Mouse (Mus musculus) right cerebral cortex, postnatal 4 days (tissue): ENCODE data around the gene Apoe.
A peak's percentile ranks its signal among the peaks of the same experiment; 100 is the strongest.

Experiments
- DNase-seq: peaks from one replicate; pipeline ENCODE4 v3.0.0-alpha.2; 2022

The Apoe gene

DNA sequence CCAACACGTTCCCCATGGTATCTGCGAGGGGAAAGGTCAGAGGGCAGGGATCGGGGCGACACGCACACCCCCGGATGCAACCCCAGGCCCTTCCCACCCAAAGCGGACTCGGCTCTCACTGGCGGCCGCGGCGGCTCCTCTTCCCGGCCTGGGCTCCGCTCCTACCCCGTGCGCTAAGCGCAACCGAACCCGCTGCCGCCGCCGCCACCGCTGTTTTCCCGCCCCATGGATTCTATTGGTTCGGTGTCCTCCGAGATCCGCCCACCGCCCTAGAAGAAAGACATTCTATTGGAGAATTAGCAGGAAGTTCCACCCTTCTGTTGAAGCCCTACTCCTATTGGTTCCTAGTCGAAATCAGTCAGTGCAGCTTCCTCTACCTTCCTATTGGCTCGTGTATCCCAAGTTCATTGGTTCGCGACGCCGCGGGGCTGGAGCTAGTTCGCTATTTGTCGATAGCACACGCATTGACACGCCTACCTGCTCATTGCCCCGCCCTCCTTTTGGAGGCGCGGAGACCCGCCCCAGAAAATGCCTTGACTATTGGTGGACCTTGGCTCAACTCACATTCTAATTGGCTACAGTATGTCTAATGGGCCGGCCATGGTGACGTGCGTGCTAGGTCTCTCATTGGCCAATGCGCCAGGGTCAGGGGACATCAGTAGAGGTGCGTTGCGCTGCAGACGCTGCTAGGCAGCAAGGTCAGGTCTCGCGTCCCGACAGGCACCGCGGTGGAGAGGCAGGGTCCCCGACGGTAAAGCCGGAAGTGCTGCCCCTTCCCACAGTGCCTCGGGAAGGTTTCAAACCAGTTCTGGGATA, 16.5 kb upstream of the Apoe start, which contains the start of gene Tomm40:
Gene Tomm40, minus strand, starts transcription at position 200 of the 816 bp plus-strand sequence.
- DNase-seq = peak; percentile 95

DNA sequence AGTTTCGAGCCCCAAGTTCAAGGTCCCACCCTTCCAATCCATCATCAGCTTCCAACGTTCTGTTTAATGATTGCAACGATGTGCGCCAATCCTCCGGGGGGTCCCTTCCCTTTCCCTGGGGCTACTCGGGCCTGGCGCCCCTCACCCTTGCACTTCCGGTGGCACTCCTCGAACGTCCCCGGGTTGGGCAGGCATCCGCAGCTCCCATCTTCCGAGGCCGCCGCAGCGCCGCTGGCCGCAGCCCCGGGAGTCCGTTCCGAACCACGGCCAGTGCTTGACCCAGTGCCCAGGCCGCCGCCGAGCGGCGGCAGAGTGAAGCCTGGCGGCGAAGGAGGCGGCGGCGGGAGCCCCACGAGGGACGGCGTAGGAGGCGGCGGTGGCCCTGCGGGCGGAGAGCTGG, 15.8 kb upstream of the Apoe start:
- no peak for DNase-seq

DNA sequence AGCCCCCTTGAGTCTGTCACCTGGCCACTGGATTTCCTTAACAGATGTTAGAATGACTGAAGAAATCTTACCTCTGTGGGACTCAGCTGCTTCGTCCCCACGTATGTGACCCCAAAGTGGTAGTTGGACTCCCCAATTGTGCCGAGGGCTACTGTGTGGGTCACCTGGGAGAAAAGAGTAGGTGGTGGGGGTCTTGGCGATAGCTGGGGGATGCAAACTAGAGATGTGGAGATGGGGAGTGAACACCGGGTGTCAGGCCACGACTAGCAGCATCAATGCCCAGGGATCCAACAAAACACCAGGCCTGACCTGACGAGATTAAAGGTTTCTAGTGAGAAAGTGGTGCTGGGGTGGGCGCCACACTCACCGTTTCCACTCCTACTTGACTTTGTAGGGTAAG, 14.6 kb upstream of the Apoe start:
- no peak for DNase-seq

DNA sequence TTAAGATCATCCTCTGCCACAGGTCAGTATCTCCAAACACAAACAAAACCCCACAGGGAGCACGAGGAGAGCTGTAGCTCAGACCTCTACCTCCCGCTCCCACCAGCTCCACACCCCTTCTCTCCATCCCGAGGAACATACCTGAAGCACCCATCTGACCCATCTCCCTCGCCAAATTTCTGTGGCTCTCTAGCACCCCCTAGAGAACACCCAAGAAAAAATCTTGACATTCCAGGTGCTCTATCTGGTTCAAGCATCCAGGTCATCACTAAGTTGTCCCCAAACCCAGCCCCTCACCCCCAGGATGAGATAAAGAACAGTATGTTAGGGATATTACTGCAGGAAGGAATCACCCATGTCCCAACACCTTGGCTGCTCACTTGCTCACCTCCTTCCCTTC, 14.2 kb upstream of the Apoe start:
- no peak for DNase-seq

DNA sequence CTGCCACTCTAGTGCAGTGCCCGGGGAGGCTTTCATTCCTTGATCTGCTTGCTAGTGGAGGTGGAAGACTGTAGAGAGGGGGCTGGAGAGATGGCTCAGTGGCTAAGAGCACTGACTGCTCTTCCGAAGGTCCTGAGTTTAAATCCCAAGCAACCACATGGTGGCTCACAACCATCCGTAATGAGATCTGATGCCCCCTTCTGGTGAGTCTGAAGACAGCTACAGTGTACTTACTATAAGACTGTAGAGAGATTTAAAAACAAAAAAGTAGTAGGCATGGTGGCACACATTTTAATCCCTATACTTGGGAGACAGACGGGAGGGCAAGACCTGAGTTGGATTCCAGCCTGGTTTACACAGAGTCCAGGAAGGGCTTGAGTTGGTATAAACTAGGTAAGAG, 13.4 kb upstream of the Apoe start:
- DNase-seq = no peak

DNA sequence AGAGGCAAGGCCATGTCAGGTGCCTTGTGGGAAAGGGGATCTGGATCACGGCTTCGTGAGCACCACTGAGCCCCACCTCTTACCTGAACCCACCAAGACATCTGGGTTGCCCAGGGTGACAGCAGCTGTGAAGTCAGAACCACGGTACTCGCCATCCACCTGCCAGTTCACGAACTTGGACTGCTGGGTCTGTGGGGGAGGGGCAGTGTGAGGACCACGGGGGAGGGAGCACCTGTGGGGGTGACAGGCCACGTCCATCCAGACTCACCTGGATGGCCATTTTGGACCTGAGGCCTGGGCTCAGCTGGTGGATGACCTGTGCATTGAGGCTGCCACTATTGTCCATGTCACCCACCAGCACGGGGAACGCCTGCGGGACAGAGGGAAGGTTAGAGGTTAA, 11.7 kb upstream of the Apoe start:
- no peak for DNase-seq

DNA sequence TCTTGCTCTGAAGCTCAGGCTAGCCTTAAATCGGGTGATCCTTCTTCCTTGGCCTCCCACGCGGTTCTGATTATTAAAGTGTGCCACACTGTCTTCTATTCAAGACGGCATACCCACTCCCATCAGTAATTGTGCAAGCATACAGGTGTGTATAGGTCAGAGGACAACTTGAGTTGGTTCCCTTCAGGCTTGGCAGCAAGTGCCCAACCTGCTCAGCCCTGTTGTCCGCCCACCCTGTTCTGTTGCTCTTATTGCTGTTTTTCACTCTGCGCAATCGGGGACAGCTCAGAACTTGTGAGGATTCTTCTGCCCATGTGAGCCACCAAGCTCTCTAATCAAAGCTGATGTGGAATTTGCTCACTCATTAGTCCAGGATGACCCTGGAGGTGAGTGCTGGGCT, 6.3 kb upstream of the Apoe start:
- DNase-seq = no peak

DNA sequence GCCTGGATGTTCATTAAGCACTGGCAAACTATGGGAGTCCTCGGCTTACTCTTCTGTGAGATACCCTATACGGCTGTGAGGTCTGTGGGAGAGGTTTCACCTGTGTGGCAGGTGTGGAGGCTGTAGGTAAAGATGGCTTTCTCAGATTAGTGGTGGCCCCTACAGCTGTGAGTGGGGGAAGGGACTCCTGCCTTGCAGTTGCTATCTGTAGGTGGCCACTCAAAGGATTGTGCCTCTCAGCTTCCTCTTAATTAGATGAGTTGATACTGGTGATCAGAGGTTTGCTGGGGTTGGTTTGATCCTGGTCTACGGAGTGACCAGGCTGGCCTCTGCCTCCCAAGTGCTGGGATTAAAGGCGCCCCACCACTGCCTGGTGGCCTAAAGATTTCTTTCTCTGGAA, 5.5 kb upstream of the Apoe start:
- DNase-seq = no peak

DNA sequence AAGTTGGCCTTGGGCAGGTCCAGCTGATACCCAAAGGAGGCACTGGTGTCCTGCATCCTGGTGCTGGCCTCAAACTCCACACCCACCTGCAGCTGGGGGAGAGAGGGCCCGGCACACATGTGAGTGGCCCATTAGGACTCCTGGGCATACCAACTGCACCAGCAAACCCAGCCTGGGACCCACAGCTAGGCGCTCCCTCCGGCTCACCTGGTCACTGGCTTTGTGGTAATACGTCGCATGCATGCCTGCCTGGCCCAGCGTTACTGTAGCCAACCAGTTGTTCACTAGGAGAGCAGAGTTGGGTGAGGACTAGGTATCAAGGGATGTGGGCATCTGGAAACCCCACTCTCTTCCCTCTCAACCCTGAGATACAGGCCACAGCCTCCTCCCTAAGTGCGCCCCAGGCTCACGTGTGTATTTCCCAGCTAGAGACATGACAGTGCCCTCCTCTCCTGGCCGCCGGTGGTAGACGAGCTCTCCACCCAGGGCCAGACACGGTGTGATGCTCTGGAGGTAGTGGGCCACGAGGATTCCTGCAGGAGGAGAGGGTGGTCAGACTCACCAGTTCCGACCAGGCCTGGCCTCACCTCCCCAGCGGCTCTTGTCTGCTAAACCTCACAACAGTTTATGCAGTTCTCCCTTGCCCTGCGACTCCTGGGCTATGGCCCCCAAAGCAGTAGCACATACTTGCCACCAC, 4.0 kb upstream of the Apoe start:
- DNase-seq = no peak

DNA sequence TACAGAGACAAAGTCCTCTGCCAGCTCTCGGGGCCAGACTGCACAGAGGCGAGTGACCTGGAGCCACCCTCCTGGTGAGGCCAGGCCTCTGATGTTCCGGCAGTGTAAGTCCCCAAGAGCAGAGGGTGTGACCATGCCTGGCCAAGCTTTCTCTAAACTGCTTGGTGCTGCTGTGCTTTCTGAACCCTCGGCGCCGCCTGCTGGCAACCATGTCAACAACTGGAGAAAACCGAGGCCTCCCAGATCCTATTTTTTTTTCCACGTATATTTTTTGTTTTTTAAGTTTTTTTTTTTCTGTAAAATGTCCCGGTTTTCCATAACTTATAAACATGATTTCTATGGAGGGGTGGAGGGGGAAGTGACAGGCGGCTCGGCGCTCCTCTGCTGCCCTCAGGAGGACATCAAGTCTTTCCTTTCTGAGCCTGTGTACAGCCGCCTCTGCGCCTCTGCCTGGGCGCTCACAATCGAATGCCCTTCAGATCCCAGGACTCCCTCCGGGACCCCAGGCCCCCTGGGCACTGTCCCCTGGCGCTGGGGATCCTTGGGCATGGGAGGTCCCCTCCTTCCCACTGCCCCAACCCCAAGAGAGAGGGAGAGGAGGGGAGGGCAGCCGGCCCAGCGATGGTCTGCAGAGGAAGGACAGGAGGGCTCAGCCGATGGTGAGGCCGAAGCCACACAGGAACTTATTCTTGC, 2.2 kb upstream of the Apoe start:
- peak; percentile 75 for DNase-seq

DNA sequence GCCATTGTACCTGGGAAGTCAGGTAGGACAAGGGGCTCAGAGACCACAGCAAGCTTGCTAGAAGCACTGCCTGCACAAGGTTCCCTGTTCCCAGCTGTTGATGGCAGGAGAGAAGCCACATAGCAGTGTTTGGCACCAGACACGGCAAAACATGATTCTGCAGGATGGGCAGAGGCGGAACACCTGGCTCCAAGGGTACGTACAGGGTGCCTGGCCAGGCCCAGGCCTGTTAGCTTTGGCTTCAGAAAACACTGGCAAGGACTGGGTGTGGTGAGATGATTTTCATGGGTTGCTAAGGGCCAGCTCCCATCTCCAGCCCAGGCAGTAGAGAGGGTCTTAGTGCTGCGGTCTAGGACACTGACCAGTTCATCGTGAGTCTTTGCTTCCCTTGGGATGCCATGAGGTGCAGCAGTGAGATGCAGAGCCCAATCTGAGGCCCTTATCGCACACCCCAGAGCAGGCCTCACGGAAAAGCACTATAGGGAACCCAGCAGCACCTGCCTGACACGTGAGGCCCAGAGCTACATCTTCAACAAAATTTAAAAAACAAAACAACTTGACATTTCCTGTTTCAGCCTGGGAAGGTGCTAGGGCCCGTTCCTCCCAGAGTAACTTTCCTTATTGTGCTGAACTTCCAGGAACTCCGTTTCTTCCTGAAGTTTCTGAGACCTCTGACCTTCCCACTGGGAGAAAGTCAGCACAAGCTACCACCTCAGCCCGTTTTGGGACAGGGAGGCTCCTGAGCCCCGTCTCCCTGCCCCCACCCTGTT, 1.5 kb upstream of the Apoe start:
- DNase-seq = no peak

DNA sequence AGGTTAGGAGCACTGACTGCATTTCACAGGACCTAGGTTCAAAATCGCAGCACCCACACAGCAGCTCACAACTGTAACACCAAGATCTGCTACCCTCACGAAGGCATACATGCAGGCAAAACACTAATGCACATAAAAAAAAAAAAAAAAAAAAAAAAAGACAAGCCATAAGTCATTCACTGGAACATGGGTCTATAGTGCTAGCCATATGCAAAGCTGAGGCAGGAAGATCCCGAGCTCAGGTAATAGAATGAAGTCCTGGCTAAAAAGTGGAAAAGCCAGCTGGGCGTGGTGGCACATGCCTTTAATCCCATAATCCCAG, 800 bp upstream of the Apoe start:
- DNase-seq = no peak

DNA sequence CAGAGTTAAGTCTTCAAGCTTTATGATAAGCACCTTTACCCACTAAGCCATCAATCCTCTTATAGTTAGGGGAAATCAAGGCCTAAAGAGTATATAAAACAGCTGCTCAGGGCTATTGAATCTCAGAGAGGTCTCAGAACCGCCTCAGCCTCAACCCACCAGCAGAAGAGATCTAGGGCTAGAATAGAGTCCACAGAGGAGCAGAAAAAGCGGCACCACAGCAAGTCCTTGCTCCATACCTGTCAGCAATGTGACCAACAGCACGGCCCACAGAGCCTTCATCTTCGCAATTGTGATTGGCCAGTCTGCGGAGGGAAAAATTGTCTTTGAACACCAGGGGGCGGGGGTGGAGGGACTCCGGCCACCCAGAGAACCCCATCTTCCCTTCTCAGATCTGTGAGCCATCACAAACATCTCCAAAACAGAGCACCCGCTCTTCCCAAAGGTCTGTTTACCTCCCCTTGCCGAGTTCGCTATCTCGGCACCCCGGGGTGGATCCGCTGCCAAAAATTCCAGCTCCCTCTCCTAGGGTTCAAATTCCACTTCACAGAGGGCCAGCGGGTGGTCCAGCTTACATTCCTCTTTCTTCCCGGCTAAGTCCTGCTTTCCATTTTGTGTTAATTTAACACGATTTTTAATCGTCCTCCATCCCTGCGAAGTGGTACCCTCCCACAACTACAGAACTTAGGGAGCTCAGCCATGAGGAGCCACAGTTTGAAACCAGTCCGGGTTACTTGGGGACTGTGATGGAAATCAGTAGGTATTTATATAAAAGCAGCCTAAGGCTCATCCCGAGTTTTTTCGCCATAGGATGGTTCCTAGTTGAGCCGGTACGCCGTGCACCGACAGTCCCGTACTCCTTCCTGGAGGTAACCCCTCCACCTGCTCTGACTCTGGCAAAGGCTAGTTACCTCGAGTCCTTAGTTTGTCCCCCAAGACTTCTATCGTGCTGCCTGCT, 760 bp downstream of the Apoe start:
- DNase-seq = no peak

DNA sequence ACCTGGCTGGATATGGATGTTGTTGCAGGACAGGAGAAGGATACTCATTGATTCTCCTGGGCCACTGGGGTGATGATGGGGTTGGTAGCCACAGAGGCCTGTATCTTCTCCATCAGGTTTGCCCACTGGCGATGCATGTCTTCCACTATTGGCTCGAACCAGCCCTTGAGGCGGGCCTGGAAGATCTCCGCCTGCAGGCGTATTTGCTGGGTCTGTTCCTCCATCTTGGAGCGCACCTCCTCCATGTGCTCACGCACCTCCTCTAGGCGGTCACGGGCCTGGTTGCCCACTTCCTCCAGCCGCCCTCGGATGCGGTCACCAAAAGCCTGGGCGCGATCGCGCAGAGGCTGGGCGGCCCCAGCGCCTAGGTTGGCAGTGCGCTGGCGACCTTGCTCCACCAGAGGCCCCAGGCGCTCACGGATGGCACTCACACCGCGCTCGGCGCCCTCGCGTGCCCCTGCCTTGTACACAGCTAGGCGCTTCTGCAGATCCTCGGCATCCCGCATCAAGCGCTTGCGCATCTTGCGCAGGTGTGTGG, 2.6 kb downstream of the Apoe start:
- DNase-seq = no peak

DNA sequence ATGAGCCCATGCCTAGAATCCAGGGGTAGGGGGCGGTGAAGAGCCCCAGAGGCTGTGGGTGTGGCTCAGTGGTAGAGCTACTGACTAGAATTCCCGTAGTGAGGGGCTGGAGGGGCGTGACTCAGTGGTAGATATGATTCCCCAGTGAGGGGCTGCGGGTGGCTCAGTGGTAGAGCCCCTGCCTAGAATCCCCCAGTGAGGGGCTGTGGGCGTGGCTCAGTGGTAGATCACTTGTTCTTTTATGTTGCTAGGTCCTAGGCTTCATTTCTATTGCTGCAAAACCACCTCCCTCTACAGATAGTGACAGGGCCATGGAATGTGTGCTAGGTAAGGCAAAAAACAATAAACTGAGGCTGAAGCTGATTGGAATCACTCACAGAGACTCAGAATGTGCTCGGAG, 3.1 kb downstream of the Apoe start:
- no peak for DNase-seq

DNA sequence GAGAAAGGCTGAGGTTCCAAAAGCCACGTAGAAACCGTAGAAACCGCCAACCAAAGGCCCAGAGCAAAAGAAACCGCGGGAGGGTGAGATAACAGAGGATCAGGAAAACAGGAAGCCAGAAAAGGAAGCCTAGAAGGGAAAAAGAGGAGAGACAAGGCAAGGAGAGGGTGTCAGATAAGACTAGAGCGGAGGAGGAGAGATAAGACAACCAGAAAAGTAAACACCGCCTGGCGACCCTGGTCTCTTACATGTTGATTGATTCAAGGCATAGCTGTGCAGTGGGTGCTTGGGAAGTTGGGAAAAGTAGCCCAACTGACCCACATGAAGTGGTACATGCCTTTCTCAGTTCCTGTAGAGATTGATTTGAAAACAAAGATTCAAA, 3.8 kb downstream of the Apoe start:
- no peak for DNase-seq

DNA sequence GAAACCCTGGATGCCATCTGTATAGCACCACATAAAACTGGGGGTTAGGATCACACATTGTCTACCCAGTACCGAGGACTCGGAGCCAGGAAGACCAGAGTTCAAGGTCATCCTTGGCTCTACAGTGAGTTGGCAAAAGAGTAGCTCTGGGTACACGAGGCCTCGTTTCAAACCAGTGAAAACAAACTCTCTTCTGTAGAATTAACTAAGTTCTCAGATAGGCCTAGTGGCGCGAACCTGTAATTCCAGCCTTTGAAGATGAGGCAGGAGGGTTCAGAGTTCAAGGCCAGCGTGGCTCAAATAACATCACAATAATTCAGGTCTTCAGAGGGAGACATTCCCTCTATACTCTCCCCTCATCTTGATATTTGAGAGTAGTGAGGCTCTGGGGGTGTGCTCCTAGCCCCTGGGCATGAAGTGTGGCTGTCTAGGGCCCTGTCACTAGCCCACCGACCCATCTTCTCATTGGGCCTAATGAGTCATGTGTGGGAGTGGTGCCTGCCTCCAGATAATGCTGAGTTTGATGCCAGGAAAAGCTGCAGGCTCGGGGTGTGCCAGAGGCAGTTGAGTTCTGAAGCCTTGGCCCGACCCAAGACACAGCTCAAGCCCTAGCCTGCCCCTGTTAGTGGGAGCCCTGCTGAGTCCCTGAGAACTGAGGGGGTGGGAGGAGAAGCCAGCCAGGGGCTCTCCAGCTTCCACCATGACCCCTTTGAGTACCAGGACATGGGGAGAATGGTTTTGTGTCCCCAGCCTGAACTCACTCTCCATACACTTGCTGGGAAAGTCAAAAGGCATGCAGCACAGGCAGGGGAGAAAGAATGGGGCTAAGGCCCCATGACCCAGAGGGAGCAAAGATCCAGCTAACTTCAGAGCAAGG, 4.4 kb downstream of the Apoe start:
- no peak for DNase-seq

DNA sequence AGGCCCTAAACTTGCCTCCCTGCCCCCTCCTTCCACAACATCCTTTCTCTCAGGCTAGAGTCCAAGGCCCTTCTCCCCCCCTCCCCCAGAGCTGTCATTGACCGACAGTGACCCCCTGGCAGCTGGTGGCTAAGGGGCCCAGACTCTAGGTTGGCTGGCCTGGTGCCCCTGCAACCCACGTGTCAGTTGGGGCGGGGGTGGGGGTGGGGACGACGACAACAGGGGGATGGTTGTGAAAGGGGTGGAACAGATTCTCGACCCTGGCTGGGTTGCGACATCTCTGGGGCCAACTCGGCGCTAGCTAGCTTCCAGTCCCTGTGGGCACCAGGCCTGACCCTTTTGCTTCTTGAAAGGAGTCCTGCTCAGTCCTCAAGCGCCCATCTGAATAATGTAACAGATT, 5.6 kb downstream of the Apoe start:
- peak; percentile 59 for DNase-seq

DNA sequence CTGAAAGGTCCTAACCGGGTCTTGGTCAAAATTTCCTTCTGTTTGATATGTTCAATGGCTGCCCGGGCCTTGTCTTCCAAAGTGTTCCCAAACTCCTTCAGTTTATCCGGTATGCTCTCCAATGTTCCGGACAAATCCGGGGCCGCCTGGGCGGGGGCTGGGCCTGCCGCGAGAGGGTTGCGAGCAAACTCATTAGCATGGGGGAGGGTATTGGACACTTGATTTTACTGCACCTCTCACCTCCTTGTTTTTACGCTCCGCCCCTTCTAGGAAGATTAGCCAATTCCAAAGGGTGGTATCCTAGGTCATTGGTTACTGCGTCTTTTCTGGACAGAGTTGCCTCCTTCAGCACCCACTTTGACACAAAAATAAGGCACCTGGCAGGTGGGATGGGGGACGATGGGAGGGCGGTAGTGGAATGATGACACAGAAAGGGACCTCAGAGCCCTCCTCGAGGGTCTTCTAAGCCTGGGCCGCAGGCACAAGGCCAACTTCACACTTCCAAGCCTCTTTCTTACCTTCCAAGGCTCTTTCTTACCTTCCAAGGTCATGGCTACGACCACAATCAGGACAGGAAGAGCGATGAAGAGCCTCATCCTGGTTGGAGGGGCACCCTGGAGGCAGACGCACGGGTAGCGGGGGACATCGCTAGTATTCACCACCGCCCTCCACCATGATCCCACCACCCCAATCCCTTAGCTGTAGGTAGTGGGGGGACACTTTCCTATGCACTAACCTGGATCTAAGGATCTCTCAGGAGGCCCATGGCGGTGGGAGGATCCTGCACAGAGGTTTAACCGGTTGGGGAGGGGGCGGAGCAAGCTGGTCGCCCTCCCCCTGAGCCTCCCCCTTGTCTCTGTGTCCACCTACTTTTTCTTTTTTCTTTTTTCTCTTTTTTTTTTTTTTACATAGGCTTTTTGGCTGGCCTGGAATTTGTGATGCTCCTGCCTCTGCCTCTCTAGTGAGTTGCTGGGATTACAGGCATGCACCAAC, 6.8 kb downstream of the Apoe start, which contains the start of gene Apoc1:
Gene Apoc1, minus strand, starts transcription at position 788 of the 993 bp plus-strand sequence.
- DNase-seq = no peak
